In genomic region chr12:31374603-31375282, GRCm38 (mm10) we compare ENCODE assay signal across 9 mouse cellular contexts. TPM values are rescaled to one million over a fixed set of nuclear protein-coding genes. Genes with fewer than 3 reads are reported as not detected.
A peak's percentile ranks its signal among the peaks of the same experiment; 100 is the strongest.
DNase-seq lines count a peak whose midpoint lies in the region; ATAC-seq lines count a peak whose summit lies in the region.
"Had no signal": no experiment of that assay in that cellular context is flagged by ENCODE, and none has a peak within 500 bp of the region (broad histone marks: within the 10 kb centered on the region; RNA-seq: fewer than 3 reads in every experiment).

No protein-coding gene starts in this region.

- peak overlapping the region; percentile 39 for H3K4me2 ChIP-seq in midbrain, embryonic 16.5 days (ENCODE audit: low read length)
- H3K4me2 ChIP-seq: embryonic facial prominence, embryonic 12.5 days had no signal

- 36% methylated on average over 9 of the region's 9 CpGs for WGBS in midbrain, embryonic 16.5 days

- peaks cover 13% of the 10 kb centered on the region for H3K4me1 ChIP-seq in midbrain, embryonic 16.5 days (ENCODE audit: control insufficient read depth, insufficient read depth, low read length)

- H3K27me3 ChIP-seq in midbrain, embryonic 16.5 days (ENCODE audit: control insufficient read depth, insufficient read depth, low read depth, low read length): no peaks in the 10 kb centered on the region
- H3K27me3 ChIP-seq: embryonic facial prominence, embryonic 12.5 days had no signal

- DNase-seq in A20 (ENCODE audit: low read depth, low spot score): peak; percentile 78
- DNase-seq in adrenal gland, adult 2 months: peak; percentile 63
- peak; percentile 63 for DNase-seq in embryo, embryonic 11.5 days (ENCODE audit: low read depth, low spot score)
- DNase-seq in gastrocnemius, postnatal 36 days: peak; percentile 29 to 40
- DNase-seq in kidney, adult 18-20 months: peak; percentile 64
- peak; percentile 69 for DNase-seq in left cerebral cortex, postnatal 4 days
- DNase-seq in spleen, postnatal 4 days (ENCODE audit: low spot score in 2 of 2): peak; percentile 45 to 65

- no peak overlapping the region for H3K4me3 ChIP-seq in midbrain, embryonic 16.5 days (ENCODE audit: low read depth, low read length)
- H3K4me3 ChIP-seq: embryonic facial prominence, embryonic 12.5 days had no signal

- intact Hi-C loops in gastrocnemius, postnatal 36 days (cut with DNase I): loop anchor here (10.0 kb wide), 3 partner anchors 120 to 550 kb away; partner anchors contain the start of gene Cbll1
- intact Hi-C loops in left cerebral cortex, postnatal 4 days (cut with DNase I): loop anchor here (10.0 kb wide), 3 partner anchors 100 to 560 kb away; no protein-coding TSS in a partner anchor

- no peaks in the 10 kb centered on the region for H3K9me3 ChIP-seq in midbrain, embryonic 16.5 days (replicated peaks; ENCODE audit: control insufficient read depth, low read length, poor library complexity, severe bottlenecking)
- H3K9me3 ChIP-seq: embryonic facial prominence, embryonic 12.5 days had no signal

- no peak overlapping the region for H3K27ac ChIP-seq in midbrain, embryonic 16.5 days (ENCODE audit: low read length)
- H3K27ac ChIP-seq: embryonic facial prominence, embryonic 12.5 days had no signal

- 0 out of 2 replicates have a peak overlapping the region, but pooled peaks have one; percentile 38 for H3K9ac ChIP-seq in midbrain, embryonic 16.5 days (ENCODE audit: low read depth, low read length)
- H3K9ac ChIP-seq: embryonic facial prominence, embryonic 12.5 days had no signal

- ATAC-seq in midbrain, embryonic 16.5 days: peak; percentile 85

- H3K36me3 ChIP-seq in midbrain, embryonic 16.5 days (ENCODE audit: control insufficient read depth, insufficient read depth, low read length): no peaks in the 10 kb centered on the region
- H3K36me3 ChIP-seq: embryonic facial prominence, embryonic 12.5 days had no signal

RNA-seq across cellular contexts. Expression of gene Slc26a3, which starts 15.9 kb away (rescaled TPM):
- 1 to 10 TPM in 1 of 2 experiments, under 1 TPM in 1; 0.55 to 1.3 TPM for total RNA-seq in adrenal gland, adult 2 months (2021)
- polyA plus RNA-seq in adrenal gland, adult 2 months (2012; rRNA removed): 0.22 TPM in 1 of 2 replicates, not detected in the other
- not detected for total RNA-seq in gastrocnemius, postnatal 36 days (2021)
- total RNA-seq in left cerebral cortex, postnatal 4 days (2021): under 1 TPM in 1 of 2 experiments, not detected in 1; 0.16 TPM
- 0.09 TPM in 1 of 2 replicates, not detected in the other for polyA plus RNA-seq in midbrain, embryonic 16.5 days (2015; fragmentation: Nextera tagmentation; extraction: Ambion mirVana)
- polyA plus RNA-seq: embryonic facial prominence, embryonic 12.5 days had no signal

RNA-seq across cellular contexts. Expression of gene Dld, which starts 23.5 kb away (rescaled TPM):
- 100 to 1,000 TPM; 262 to 322 TPM for total RNA-seq in adrenal gland, adult 2 months (2021)
- polyA plus RNA-seq in adrenal gland, adult 2 months (2012; rRNA removed): 7.4 and 7.6 TPM in 2 replicates
- total RNA-seq in gastrocnemius, postnatal 36 days (2021): 100 to 1,000 TPM; 195 to 197 TPM
- 10 to 100 TPM; 86.5 to 94.7 TPM for total RNA-seq in left cerebral cortex, postnatal 4 days (2021)
- 122 and 132 TPM in 2 replicates for polyA plus RNA-seq in midbrain, embryonic 16.5 days (2015; fragmentation: Nextera tagmentation; extraction: Ambion mirVana)
